Mouse (Mus musculus): ENCODE measurements around the gene Rhog. TPM values are rescaled to one million over a fixed set of nuclear protein-coding genes. Genes with fewer than 3 reads are reported as not detected.

The Rhog gene
- polyA plus RNA-seq, 1 experiment from 2014 or later, result 67.7 TPM

GRCm38 (mm10) chr7:102238686-102239286, 17.1 kb downstream of the Rhog start:
- Histone ChIP-seq H3K4me3 (replicated peaks) (no peak overlapping the region), H3K27me3 (replicated peaks) (no peaks in the 10 kb centered on the region)
- ATAC-seq (ENCODE audit: insufficient read depth, low FRiP score, low read depth), result no peak

GRCm38 (mm10) chr7:102233059-102233458, 22.8 kb downstream of the Rhog start:
- 71% methylated on average over 4 of the region's 4 CpGs for WGBS
- ATAC-seq (ENCODE audit: insufficient read depth, low FRiP score, low read depth), result no peak
- Histone ChIP-seq H3K4me3 (replicated peaks) (no peak overlapping the region), H3K27me3 (replicated peaks) (no peaks in the 10 kb centered on the region), H3K9ac (no peak overlapping the region), H3K27ac (no peak overlapping the region), H3K36me3 (peaks cover 34% of the 10 kb centered on the region), H3K4me1 (no peaks in the 10 kb centered on the region), H3K4me2 (no peak overlapping the region), H3K9me3 (no peaks in the 10 kb centered on the region)

More at GRCm38 (mm10) chr7:102238686-102239286, 17.1 kb downstream of the Rhog start:
- Histone ChIP-seq H3K9ac (no peak overlapping the region), H3K27ac (no peak overlapping the region), H3K4me2 (no peak overlapping the region), H3K9me3 (no peaks in the 10 kb centered on the region), H3K4me1 (0 out of 2 replicates have a peak, but pooled peaks cover 5% of the 10 kb centered on the region), H3K36me3 (peaks cover 49% of the 10 kb centered on the region)
- 77% methylated on average over 8 of the region's 8 CpGs for WGBS

- H3K27ac ChIP-seq, result no peak overlapping the region
- H3K27me3 ChIP-seq (replicated peaks), result no peaks in the 10 kb centered on the region
- no peak overlapping the region for H3K9ac ChIP-seq
- no peak for ATAC-seq (ENCODE audit: insufficient read depth, low FRiP score, low read depth)
- H3K4me2 ChIP-seq, result no peak overlapping the region
- H3K9me3 ChIP-seq, result no peaks in the 10 kb centered on the region
- 0 out of 2 replicates have a peak, but pooled peaks cover 10% of the 10 kb centered on the region for H3K36me3 ChIP-seq
- H3K4me1 ChIP-seq, result no peaks in the 10 kb centered on the region
- no peak overlapping the region for H3K4me3 ChIP-seq (replicated peaks)
- WGBS, result 85% methylated on average over 6 of the region's 6 CpGs
These were observed 26.0 kb downstream of the Rhog start for GRCm38 (mm10) chr7:102229814-102230213.

- Histone ChIP-seq H3K4me1 (0 out of 2 replicates have a peak, but pooled peaks cover 9% of the 10 kb centered on the region), H3K36me3 (0 out of 2 replicates have a peak, but pooled peaks cover 6% of the 10 kb centered on the region), H3K27ac (no peak overlapping the region), H3K4me3 (replicated peaks) (no peak overlapping the region), H3K9me3 (no peaks in the 10 kb centered on the region), H3K9ac (no peak overlapping the region), H3K27me3 (replicated peaks) (no peaks in the 10 kb centered on the region), H3K4me2 (no peak overlapping the region)
- WGBS, result 78% methylated on average over 4 of the region's 4 CpGs
- ATAC-seq (ENCODE audit: insufficient read depth, low FRiP score, low read depth), result no peak
These were observed 27.7 kb downstream of the Rhog start for GRCm38 (mm10) chr7:102228049-102228670.

GRCm38 (mm10) chr7:102226051-102226450, 29.8 kb downstream of the Rhog start:
- no peaks in the 10 kb centered on the region for H3K27me3 ChIP-seq (replicated peaks)
- no peaks in the 10 kb centered on the region for H3K9me3 ChIP-seq
- H3K4me2 ChIP-seq, result no peak overlapping the region
- H3K4me3 ChIP-seq (replicated peaks), result no peak overlapping the region
- ATAC-seq (ENCODE audit: insufficient read depth, low FRiP score, low read depth), result no peak
- WGBS, result 91% methylated on average over 6 of the region's 6 CpGs
- H3K4me1 ChIP-seq, result 0 out of 2 replicates have a peak, but pooled peaks cover 9% of the 10 kb centered on the region
- H3K27ac ChIP-seq, result no peak overlapping the region
- H3K36me3 ChIP-seq, result 0 out of 2 replicates have a peak, but pooled peaks cover 6% of the 10 kb centered on the region
- no peak overlapping the region for H3K9ac ChIP-seq

GRCm38 (mm10) chr7:102223883-102224738, 31.7 kb downstream of the Rhog start:
- peak overlapping the region; percentile 77; the same call in 1 of the 2 replicates for H3K4me3 ChIP-seq (replicated peaks)
- 67% methylated on average over 5 of the region's 5 CpGs for WGBS
- no peaks in the 10 kb centered on the region for H3K9me3 ChIP-seq
- 0 out of 2 replicates have a peak, but pooled peaks cover 9% of the 10 kb centered on the region for H3K4me1 ChIP-seq
- no peak overlapping the region for H3K9ac ChIP-seq
- H3K4me2 ChIP-seq, result peak overlapping the region; percentile 76
- peak overlapping the region; percentile 87 for H3K27ac ChIP-seq
- 0 out of 2 replicates have a peak, but pooled peaks cover 2% of the 10 kb centered on the region for H3K36me3 ChIP-seq
- H3K27me3 ChIP-seq (replicated peaks), result no peaks in the 10 kb centered on the region
- peak; percentile 23; the same call in 1 of the 2 replicates for ATAC-seq (ENCODE audit: insufficient read depth, low FRiP score, low read depth)

- H3K27me3 ChIP-seq (replicated peaks), result no peaks in the 10 kb centered on the region
- peak overlapping the region; percentile 76 for H3K4me2 ChIP-seq
- 0 out of 2 replicates have a peak, but pooled peaks cover 9% of the 10 kb centered on the region for H3K4me1 ChIP-seq
- peak; percentile 80 for ATAC-seq (ENCODE audit: insufficient read depth, low FRiP score, low read depth)
- peak overlapping the region; percentile 77 for H3K4me3 ChIP-seq (replicated peaks)
- WGBS, result under 1% methylated on average over 31 of the region's 31 CpGs
- H3K9ac ChIP-seq, result peak overlapping the region; percentile 48; the same call in 1 of the 2 replicates
- H3K9me3 ChIP-seq, result no peaks in the 10 kb centered on the region
- H3K36me3 ChIP-seq, result no peaks in the 10 kb centered on the region
- peak overlapping the region; percentile 87 for H3K27ac ChIP-seq
These were observed 32.9 kb downstream of the Rhog start for GRCm38 (mm10) chr7:102222830-102223556.

GRCm38 (mm10) chr7:102222336-102222735, 33.5 kb downstream of the Rhog start:
- 0 out of 2 replicates have a peak, but pooled peaks cover 9% of the 10 kb centered on the region for H3K4me1 ChIP-seq
- under 1% methylated on average over 7 of the region's 13 CpGs for WGBS
- peak; percentile 44; the same call in 1 of the 2 replicates for ATAC-seq (ENCODE audit: insufficient read depth, low FRiP score, low read depth)
- no peaks in the 10 kb centered on the region for H3K27me3 ChIP-seq (replicated peaks)
- no peaks in the 10 kb centered on the region for H3K36me3 ChIP-seq
- H3K27ac ChIP-seq, result peak overlapping the region; percentile 87
- no peak overlapping the region for H3K9ac ChIP-seq
- peak overlapping the region; percentile 77 for H3K4me3 ChIP-seq (replicated peaks)
- peak overlapping the region; percentile 76 for H3K4me2 ChIP-seq
- H3K9me3 ChIP-seq, result no peaks in the 10 kb centered on the region

GRCm38 (mm10) chr7:102221899-102222298, 34.0 kb downstream of the Rhog start:
- H3K9ac ChIP-seq, result no peak overlapping the region
- H3K4me2 ChIP-seq, result peak overlapping the region; percentile 76
- no peaks in the 10 kb centered on the region for H3K27me3 ChIP-seq (replicated peaks)
- H3K4me1 ChIP-seq, result 0 out of 2 replicates have a peak, but pooled peaks cover 9% of the 10 kb centered on the region
- peak overlapping the region; percentile 48; the same call in 1 of the 2 replicates for H3K27ac ChIP-seq
- no peaks in the 10 kb centered on the region for H3K36me3 ChIP-seq
- no peak overlapping the region for H3K4me3 ChIP-seq (replicated peaks)
- 33% methylated on average over 1 of the region's 1 CpGs for WGBS
- ATAC-seq (ENCODE audit: insufficient read depth, low FRiP score, low read depth), result no peak
- no peaks in the 10 kb centered on the region for H3K9me3 ChIP-seq

- Histone ChIP-seq H3K4me1 (peaks cover 4% of the 10 kb centered on the region), H3K9me3 (no peaks in the 10 kb centered on the region), H3K27ac (peak overlapping the region; percentile 93), H3K9ac (peak overlapping the region; percentile 58; the same call in 1 of the 2 replicates), H3K27me3 (replicated peaks) (no peaks in the 10 kb centered on the region), H3K4me2 (peak overlapping the region; percentile 71), H3K4me3 (replicated peaks) (peak overlapping the region; percentile 64), H3K36me3 (no peaks in the 10 kb centered on the region)
- ATAC-seq (ENCODE audit: insufficient read depth, low FRiP score, low read depth), result no peak
- WGBS, result 52% methylated on average over 3 of the region's 3 CpGs
These were observed 44.8 kb downstream of the Rhog start for GRCm38 (mm10) chr7:102211071-102211470.
